Mouse (Mus musculus) right cerebral cortex, adult 2 months (tissue): ENCODE data around the gene Rasa1.
A peak's percentile ranks its signal among the peaks of the same experiment; 100 is the strongest.

Source experiments
- DNase-seq, 2 experiments: peaks; one replicate each; pipeline ENCODE4 v3.0.0; 2021 to 2022; ENCODE audit warnings: low spot score in 2 of 2

Rasa1 gene

DNA sequence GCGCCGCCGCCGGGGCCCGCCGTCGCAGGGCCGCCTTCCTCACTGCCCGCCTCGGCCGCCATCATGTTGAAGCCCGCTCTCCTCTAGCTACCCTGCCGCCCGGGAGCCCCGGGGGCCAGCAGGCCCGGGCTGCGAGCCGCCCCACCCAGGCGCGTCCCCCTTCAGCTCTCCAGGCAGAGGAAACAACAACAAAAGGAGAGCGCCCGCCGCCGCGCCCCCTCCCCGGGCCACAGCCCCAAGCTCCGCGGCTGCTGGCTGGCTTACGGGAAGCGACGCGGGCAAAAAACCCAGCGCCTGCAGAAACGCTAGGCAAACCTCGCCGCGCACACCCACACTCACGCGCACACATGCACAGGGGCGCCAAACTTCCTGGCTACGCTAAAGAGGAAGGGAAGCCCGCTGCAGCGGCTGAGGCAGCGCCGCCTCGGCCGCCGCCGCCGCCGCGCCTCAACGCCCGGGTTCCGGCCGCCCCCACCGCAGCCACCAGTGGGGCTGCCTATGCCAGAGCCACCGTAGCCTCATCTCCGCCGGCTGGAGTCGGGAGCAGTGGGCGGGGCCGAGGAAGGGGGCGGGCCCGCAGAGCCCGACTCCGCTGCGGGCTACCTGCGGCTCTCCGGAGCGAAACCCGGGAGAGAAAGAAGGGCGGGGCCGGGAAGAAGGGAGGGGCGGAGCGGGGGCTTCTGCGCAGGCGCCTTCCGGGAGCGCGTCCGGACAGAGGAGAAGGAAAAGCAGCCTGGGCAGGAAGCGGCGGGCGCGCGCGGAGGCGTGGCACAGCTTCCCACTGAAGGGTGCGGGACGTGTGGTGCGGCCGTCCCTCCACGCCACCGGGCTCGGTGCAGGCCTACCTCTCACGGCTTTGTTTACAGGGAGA is at the start of gene Rasa1:
TSS of gene Rasa1 (minus strand) at position 288 of the 871 bp plus-strand sequence.
- DNase-seq, result peak; percentile 88 to 91

DNA sequence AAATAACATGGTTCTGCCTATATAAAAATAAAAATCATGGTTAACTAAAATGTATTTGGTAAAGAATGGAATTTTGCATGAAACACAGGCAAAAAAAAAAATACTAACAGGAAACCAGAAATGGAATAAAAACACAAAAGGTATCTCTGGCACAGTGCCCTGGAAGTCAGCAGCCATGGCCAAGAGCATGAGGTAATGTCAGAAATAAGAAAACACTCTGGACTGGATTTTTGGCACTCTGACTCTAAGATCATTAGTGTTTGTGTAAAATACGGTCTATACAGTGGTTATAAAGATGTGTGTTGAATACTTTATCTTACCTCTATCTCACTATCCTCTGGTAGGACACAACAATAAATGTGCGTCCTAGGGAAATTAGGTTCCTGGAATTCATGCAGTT is 22.6 kb upstream of the Rasa1 start:
- DNase-seq, result no peak

DNA sequence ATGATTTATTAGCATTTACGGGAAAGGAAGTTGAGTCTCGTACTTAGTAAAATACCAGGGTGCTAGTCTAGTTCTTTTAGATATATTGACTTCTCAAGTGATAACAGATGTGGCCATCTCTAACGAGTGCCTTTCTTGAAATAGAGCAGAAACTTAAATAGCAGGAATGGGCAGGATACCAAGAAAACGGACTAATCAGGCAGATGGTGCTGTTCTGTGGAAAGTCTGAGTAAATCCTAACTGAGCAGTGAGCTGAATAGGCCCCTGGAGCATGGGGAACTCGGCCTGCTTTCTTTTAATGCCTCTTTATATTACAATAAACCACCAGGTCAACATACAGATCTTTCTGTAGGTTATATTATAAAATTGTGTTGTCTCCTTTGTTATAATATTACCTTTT is 22.0 kb upstream of the Rasa1 start:
- DNase-seq, result peak; percentile 52 to 61

DNA sequence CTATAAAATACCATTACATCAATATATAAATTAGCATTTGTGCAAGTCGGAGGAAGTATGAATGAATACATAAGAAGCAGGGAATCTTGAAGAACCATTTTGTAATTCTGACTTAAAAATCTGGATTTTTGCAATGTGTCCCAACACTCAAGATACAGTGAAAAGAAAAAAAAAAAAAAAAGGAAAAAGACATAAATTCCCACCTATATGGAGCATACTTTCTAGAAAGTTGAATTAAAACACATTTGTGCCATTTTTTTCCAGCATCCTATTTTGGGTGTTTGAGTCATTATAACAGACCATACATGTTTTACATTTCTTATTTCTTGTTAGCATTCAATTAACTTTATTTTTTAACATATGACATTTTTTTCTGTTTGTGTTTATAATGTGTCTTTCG is 21.6 kb upstream of the Rasa1 start:
- no peak for DNase-seq

DNA sequence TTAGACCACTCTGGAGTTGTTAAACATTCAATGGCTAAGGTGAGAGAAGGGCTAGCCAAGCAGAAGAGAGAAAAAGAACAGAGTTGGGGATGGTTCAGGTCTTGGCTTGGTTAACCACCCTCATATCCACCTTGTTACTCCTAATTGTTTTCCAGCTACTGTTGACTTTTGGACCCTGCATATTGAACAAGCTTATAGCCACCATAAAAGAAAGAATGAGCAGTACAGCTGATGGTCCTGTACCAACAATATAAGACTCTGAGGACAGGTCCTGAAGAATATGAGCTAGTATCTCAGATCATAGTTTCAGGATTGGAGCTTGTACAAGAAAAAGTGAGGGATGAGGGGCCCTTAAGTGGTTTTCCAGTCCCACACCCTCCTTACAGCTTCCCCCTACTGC is 17.1 kb upstream of the Rasa1 start:
- no peak for DNase-seq

DNA sequence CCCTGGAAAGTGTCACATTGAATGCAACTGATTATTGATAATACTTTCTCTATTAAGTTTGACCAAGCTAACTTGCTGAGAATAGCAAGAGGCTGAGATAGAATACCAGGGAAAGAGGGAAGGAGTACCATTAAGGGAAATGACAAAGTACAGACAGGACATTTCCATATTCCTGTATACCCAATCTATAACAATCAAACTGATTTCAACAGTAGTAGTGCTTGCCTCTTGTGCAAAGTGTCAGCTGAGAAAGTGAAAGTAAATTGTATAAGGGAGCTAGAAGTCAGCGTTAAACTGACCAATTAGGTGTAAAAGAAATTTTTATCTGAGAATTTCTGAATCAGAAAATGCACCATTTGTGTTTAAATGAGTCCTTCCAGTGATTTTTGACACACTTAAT is 1.7 kb upstream of the Rasa1 start:
- no peak for DNase-seq

DNA sequence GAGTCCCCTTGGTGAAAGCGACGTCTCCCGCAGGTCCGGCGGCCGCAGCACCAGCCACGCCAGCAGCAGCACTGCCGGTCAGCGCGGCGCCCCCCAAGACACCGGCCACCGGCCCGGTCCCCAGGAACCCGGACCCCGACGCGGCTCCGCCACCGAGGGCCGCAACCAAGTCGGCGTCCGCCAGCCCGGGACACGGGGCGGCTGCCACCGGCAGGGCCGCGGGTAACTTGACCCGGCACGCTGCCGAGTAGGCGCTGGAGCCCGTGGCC is 422 bp downstream of the Rasa1 start:
- no peak for DNase-seq

DNA sequence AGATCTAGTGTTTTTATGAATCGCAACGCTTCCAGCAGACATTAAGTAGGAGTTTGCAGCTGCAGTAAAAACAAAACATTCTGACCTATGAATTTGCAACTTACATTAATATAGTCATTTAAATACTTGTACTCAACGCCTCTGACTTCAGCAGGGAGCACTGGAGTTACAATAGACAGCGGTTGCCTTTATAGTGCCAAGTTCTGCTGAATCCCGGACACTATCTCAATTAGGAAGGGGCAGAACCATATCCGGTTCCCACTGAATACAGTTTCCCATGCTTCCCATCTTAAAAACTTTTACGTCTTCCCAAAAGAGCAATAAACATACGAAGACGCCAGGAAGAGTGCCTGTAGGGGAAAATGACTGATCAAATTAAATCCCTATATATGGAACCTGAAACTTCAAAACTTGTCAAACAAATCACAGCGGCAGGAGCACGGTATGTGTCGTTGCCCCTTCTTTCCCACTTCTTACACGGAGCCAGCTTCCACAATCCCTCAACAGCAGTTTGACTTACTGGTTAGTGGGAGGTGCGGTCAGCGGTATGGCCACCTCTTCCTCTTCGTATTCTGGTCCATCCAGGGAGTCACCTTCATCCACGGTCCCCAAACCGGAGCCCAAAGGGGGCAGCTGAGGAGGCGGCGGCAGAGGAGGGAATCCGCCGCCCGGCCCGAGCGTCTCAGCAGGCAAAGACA is 905 bp downstream of the Rasa1 start:
- DNase-seq, result peak; percentile 31 to 37

DNA sequence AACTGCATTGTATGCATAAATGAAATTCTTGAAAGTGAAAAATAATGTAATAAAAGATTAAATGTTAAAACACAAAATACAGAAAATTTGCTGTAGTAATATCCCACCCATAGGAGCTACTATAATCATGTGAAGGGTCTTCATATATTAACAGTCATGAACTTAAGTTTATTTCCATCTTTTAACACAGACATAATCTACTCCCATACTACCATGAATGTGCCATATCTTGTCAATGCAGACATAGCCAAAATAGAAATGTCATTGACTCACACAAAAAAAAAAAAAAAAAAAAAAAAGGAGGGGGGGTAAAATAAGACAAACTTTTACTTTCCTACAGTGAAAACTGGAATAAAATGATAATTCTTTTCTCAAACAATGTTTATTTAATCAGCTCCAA is 6.3 kb downstream of the Rasa1 start:
- DNase-seq, result no peak

DNA sequence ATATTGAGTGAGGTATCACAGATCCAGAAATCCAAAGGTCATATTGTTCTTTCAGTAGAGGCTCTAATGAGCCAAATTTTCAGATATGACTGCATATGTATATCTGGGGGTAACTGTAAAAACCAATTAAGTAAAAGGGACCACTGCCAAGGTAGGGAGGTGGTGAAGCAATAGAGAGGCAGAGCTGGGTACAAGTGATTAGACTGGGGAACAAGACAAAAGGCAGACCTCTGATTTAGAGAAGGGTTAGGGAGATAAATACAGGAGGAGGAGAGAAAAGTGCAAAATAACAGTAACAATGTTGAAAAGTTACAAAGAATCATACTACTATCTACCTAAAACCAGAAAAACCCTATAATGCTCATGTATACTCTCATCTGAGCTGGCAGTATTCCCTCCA is 10.0 kb downstream of the Rasa1 start:
- DNase-seq, result no peak

DNA sequence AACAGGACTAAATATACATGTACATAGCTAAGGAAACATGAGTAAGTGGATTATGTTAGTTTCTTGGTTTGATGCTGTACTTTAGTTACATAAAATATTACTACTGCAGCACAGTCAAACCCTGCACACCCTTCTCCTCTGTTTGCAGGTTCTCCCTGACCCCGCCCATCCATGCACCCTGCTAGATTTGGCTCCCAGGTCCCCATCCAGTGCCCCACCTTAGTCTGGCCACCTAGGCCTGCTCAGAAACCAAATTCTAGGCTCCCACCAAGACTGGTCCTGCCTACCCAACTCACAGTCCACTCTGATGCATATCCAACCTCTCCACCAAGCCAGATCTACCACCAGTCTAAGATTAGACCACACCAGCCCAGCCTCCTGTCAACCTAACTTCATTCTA is 14.4 kb downstream of the Rasa1 start:
- DNase-seq, result no peak

DNA sequence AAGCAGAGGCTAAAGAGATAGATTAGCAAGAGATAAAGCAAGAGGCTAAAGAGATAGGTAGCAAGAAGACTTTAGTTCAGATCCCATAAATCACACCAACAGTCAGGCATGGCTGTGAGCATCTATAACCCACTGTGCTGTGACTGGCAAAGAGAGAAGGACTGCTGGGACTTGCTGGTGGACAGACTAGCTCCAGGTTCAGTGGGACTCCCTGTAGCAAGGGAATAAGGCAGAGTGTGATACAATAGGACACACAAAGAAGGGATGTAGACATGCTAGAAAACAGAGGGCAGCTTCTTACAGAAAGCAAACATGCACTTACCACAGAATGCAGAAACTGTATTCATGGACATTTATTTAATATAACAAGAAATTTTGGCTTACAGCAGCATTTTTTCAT is 15.1 kb downstream of the Rasa1 start:
- DNase-seq, result no peak

DNA sequence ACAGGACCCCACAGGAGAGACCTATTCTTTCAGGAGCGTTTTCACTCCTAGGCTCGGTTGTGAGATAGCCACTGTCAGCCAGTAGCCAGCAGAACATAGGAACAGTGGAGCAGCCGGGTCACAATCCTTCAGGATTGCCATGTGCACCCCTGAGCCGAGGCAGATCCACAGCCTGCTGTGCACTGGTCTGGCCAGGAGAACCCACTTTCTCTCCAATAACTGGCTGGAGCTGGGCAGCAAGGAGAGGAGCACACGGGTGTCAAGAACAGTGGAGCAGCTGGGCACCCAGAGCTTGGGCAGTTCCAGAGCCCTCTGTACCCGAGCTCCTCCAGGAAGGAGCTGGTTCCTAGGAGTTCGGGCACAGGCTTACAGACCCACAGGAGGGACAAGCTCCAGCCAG is 50.2 kb downstream of the Rasa1 start:
- no peak for DNase-seq

DNA sequence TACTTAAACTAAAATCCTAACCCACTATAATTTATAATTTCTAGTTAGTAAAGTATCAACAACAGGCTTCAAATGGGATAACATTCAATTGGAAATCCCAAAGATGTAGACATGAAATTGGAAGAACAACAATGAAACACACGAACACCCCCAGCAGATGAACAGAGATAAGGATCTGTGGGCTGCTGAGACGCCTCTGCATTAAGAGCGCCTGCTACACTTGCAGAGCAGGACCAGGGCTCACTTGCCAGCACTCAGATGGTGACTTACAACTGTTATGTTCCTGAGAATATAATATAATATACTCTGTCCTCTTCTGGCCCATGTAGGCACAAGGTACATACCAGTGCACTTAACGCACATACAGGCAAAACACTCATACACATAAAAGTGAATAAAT is 70.3 kb downstream of the Rasa1 start:
- DNase-seq, result no peak

DNA sequence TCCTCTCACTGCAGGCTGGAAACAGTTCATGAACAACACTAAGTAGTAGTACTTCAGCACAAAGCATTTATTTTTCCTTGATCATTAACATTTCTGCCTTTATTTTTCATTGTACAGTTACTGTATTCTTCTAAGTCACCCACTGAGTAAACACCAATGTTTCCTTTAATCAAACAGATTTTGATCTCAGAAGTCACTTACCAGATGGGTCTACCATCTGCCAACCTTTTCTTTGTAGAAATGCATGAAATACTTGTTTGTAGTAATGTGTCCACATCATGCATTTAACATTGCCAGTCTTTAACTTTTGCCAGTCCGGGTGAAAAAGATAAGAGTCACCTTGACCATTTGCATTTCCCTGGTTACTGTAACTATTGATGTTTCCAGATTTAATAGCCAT is 78.6 kb downstream of the Rasa1 start:
- DNase-seq, result no peak

DNA sequence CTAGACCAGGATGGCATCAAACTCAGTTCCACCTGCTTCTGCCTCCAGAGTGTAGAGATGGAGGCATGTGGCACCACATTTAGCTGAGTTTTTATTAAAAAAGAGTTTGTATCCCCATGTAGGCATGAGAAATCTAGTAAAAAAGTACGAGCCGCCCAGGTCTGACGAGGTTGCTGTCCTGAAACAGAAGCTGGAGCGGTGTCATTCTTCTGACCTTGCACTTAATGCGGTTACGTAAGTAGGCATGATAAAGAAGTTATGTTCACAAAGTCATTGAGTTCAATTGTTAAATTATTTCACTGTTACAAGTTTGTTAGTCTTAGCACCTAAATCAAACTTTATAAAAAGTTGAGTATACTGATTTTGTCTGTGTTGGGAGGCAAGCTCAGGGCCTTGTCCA is 80.3 kb downstream of the Rasa1 start:
- no peak for DNase-seq

DNA sequence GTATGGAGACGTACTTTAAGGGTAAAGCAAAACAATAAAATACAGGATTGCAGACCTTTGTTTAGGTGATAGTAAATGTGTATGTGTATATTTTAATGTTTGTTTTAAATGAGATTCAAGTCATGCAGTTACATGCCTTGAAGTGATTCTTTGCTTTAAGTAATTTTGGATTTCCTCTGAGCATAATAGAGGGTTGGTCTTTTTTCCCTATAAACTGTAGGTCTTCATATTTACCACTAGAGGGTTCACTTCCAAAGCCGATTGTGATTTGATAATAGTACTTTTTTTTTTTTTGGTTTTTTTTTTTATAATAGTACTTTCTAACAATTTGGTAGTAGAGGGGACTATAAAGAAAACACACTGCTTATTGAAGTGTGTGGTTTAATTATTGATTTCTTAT is 81.4 kb downstream of the Rasa1 start:
- DNase-seq, result no peak

DNA sequence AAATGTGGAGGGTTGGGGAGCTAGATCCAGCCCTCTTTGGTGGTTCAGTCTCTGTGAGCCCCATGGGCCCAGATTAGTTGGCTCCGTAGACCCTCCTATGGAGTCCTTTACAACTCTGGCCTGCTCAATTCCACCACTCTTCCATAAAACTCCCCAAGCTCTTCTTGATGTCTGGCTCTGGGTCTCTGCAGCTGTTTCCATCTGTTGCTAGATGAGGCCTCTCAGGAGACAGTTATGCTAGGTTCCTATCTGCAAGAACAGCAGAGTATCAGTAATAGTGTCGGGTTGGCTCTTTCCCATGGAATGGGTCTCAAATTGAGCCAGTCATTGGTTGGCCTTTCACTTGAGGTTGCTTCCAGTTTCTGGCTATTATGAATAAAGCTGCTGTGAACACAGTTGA is 97.7 kb downstream of the Rasa1 start:
- DNase-seq, result no peak

DNA sequence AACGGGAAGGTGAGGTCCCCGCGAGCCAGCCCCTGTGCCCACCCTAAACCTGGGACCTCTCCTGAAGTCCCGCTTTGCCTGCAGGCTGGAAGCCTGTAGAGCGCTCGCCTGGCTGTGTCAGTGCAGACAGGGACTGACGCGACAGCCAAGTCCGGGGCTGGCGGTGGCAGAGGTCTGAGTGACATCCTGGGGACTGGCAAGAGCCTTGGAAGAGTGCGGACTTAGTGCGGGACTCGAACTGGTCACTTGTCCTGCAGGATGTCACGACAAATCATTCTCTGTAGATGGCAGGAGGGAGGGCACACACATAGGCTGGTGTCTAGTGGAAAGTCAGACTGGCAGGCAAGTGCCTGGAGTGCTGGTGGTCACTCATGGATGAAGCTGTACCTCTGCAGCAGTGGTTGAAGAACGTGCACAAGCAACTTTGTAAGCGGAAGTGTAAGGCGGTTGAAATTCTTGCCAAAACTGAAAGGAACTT is 99.2 kb downstream of the Rasa1 start:
- DNase-seq, result no peak

DNA sequence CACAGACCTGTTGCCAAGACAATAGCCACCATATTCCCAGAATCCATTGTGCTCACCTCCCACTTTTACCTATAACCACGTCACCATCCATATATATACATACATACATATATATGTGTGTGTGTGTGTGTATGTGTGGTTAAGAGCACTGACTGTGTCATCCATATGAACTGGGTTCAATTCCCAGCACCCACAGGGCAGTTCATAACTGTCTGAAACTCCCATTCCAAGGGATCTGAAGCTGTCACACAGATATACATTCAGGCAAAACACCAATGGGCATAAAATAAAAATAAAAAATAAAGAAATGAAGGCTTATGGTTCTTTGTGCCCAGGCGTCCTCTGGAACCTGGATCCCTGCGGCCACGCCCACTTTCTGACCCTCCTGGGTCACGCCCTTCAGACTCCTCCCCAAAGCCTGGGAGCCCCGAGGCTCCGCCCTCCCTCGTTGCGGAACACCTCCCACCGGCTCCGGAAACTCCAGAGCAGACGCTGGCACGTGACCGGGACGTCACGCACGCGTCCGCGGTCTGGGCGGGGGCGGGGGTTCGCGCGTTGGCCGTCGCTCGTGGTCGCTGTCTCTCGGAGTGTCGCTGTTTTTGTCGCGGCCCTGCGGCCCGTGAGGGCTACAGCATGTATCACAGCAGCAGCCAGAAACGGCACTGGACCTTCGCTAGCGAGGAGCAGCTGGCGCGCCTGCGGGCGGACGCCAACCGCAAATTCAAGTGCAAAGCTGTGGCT is 99.9 kb downstream of the Rasa1 start, which contains the start of gene Ccnh:
TSS of gene Ccnh (plus strand) at position 506 of the 741 bp plus-strand sequence.
- DNase-seq, result peak; percentile 94 to 95
